Mouse (Mus musculus) frontal cortex, adult 2 months (tissue): ENCODE results near the gene Gm10322. TPM values are rescaled to one million over a fixed set of nuclear protein-coding genes. Genes with fewer than 3 reads are reported as not detected.

Experiments used
- DNase-seq, 2 experiments: peaks; one replicate each; pipeline ENCODE4 v3.0.0; 2022; ENCODE audit warnings: low spot score in 1 of 2; ENCODE audit errors: extremely low spot score in 1 of 2
- polyA plus RNA-seq: library from polyadenylated mRNA; depleted of rRNA; stranded (reverse); fragments of >200 nt; gene quantifications from 2 replicates; pipeline ENCODE4 v1.2.3, GENCODE M21; 2012; rRNA removed

Gene Gm10322
- polyA plus RNA-seq, result not detected in 2 replicates

GRCm38 (mm10) chr10:59615981-59616520 is at the start of gene Gm10322:
TSS of gene Gm10322 (plus strand) at chr10:59616063.
- peak in 1 of 2 experiments; percentile 48 for DNase-seq

- peak in 1 of 2 experiments; percentile 37 for DNase-seq
These were observed 48.9 kb upstream of the Gm10322 start for GRCm38 (mm10) chr10:59566968-59567367.

DNA sequence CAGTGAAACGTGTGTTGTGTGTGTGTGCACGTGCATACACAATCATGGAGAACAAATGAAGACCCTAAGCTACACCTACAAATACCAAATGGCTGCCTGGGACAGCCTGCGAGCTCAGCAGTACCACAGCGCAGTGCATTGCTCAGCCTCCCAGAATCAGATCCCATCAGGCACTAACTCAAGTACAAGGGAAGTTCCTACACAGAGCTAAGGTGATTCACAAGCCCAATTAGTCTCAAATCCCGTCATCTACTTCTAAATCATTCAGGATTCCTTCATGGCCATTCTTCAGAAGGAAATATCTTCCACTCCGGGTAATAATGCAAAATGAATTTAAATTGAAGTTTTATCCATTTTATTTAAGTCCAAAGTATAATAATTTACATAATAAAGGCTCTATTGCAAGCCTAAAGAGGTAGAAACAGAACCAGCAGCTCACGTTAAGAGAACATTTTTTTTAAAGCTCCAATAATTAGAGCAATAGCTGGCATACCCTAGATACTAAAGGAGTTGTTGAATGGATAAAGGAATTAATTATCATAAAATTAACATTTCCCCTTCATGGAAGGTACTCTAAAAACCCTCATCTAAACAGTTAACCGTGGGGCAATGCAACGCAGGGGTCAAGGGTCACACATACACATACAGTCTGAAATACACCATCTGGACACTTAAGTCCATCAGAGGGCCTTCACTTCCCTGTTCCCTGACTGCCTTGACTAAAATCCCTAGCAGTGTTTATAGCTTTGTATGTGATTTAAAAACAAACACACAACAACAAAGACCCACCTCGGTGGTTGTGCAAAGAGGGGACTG is 47.0 kb upstream of the Gm10322 start:
- no peak for DNase-seq

GRCm38 (mm10) chr10:59569481-59569869 is 46.4 kb upstream of the Gm10322 start:
- DNase-seq, result no peak

GRCm38 (mm10) chr10:59570360-59570759 is 45.5 kb upstream of the Gm10322 start:
- DNase-seq, result no peak

GRCm38 (mm10) chr10:59570780-59571179 is 45.1 kb upstream of the Gm10322 start:
- DNase-seq, result no peak

GRCm38 (mm10) chr10:59571273-59571672 is 44.6 kb upstream of the Gm10322 start:
- no peak for DNase-seq

GRCm38 (mm10) chr10:59571964-59572363 is 43.9 kb upstream of the Gm10322 start:
- no peak for DNase-seq

DNA sequence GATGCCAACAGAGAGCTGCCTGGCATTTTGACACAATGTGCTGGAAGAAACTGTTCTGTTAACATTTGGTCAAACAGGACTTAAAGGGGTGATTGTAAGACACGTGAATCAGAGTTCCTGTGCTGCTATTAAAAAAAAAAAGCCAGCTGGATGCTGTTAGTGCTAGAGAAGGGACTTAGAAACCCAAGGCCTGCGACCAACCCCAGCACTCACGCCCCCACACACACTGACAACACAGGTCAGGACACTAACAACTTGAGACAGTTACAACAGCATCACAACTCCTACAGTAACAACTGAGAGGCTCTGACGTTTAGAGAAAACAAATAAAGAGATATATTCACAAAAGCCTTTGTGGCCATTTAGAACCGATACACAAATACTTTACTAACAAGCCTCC is 39.6 kb upstream of the Gm10322 start:
- no peak for DNase-seq

DNA sequence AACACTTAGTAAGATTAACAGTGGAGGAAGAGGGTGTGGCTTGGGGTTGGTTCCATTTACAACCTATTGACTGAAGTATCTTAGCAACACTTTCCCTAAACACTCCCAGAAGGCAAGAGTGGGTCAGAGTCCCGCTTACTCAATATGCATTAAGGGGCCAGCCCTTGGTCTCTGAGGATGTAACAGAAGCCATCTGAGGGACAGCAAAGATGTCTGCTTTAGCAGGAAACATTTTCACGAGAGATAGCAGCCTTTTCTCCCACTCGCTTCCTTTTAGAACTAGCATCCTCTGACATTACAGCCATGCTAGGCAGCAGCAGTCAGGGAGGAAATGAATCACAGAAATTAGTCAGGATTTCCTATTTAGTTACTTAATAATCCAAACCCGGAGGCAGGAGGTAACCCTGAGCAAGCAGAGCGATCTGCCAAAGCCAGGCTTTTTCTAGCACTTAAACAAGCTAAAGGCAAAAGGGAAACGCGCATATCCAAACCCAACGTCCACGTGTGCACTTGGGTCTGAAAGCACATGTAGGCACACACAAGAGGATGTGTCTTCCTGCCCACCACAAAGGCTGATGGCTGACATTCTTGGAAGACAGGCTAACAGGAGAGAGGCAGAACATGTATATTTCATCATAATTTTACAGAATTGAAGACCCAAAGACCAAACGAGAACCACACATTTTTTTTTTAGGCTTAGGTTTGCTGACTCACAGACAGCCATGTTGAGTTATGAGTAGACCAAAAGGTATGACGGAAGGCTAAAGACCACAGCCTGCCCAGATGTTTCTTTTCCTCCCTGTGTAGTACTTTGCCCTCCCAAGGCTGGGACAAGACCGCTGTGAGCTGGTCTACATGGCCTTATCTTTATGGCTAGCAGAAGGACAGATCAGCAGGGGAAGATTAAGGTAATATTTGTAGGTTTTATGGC is 37.7 kb upstream of the Gm10322 start:
- peak in 1 of 2 experiments; percentile 39 for DNase-seq

- DNase-seq, result no peak
These were observed 36.2 kb upstream of the Gm10322 start for GRCm38 (mm10) chr10:59579645-59580044.

DNA sequence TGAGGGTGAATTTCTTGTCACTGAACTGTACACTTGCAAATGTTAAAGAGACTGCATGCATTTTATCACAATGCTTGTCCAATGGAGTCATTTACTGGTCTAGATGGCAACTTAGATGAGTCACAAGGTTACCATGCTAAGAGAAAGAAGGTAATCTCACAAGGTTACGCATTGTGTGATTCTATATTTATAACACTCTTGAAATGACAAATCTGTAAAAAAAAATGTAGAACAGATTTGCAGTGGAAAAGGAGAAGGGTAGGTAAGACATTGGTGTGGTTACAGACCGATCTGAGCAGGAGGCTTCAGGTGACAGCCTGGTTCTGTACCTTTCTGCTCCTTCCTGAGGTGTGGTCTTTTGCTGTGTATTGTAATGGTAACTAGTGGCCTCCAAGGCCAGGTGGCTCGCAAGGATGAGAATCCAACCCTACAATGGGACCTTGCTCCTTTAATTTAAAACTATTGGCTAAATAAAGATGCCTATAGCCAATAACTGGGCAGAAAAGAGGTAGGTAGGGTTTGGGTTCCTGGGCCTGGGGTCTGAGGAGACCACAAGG is 35.2 kb upstream of the Gm10322 start:
- DNase-seq, result no peak

- DNase-seq, result no peak
These were observed 33.9 kb upstream of the Gm10322 start for GRCm38 (mm10) chr10:59581826-59582543.

- no peak for DNase-seq
These were observed 30.2 kb upstream of the Gm10322 start for GRCm38 (mm10) chr10:59585621-59586020.

- no peak for DNase-seq
These were observed 29.0 kb upstream of the Gm10322 start for GRCm38 (mm10) chr10:59586821-59587220.

GRCm38 (mm10) chr10:59588135-59588534 is 27.7 kb upstream of the Gm10322 start:
- DNase-seq, result peak in 1 of 2 experiments; percentile 58

- no peak for DNase-seq
These were observed 26.4 kb upstream of the Gm10322 start for GRCm38 (mm10) chr10:59589420-59589819.

DNA sequence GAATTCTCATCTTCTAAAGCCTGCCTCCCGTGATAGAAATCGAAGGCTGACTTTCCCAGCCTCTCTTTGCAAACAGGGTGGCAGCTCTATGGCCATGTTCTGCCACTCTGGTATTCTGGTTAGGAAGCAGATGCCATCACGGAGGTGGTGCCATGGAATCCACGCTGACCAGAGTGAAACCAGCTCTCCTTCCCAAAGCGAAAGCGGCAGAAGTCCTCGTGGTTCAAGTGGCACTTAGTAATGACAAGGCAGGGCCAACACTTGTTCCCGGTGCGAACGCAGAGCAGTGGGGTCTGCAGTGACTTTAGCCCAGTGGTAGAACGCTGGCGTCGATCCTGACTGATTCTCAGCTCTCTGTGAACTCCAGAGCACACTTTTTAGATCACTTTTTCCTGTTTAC is 26.0 kb upstream of the Gm10322 start:
- DNase-seq, result no peak

DNA sequence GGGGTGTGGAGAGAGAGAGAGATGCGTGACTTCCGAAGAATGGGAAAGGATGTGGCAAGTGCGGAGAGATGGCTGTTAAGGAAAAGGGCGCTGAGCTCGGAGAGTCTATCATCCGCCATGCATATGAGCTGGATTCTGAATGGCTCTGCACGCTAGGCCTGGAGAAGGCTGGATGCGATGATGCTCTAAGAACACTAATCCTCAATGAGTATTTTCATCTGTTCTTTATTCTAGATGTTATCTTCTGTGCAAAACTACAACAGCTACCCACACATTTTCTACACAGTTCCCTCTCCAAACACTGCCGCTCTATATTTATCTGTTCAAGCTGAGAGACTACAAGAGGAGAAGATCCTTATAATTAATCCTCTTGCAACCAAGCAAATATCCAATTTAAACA is 25.3 kb upstream of the Gm10322 start:
- peak in 1 of 2 experiments; percentile 52 for DNase-seq
